Mouse (Mus musculus) hindbrain, postnatal 0 days (tissue): ENCODE results near the gene Ralb. TPM values are rescaled to one million over a fixed set of nuclear protein-coding genes. Genes with fewer than 3 reads are reported as not detected.

Experiments used
- ATAC-seq: fragments of 200-750 bp; cut with Nextera tagmentation; 2 replicates; pipeline ENCODE4 v1.8.0; 2017; ENCODE audit warnings: mild to moderate bottlenecking, moderate TSS enrichment, moderate library complexity
- DNase-seq: peaks from one replicate; pipeline ENCODE4 v3.0.0-alpha.2; 2015; ENCODE audit warnings: low spot score
- H3K27ac ChIP-seq: fragments of 300-500 bp; sonication (generic); 2 replicates; pipeline ENCODE4 v1.5.1; 2014; ENCODE audit warnings: mild to moderate bottlenecking
- H3K27me3 ChIP-seq: fragments of 300-500 bp; sonication (generic); 2 replicates; pipeline ENCODE4 v1.6.1; 2014; ENCODE audit warnings: low read length, mixed read lengths; ENCODE audit not compliant: insufficient read depth
- H3K36me3 ChIP-seq: fragments of 300-500 bp; sonication (generic); 2 replicates; pipeline ENCODE4 v1.6.1; 2014; ENCODE audit warnings: low read length, mixed read lengths; ENCODE audit not compliant: insufficient read depth
- H3K4me1 ChIP-seq: fragments of 300-500 bp; sonication (generic); 2 replicates; pipeline ENCODE4 v1.6.1; 2014; ENCODE audit warnings: antibody characterized with exemption, low read length, mixed read lengths; ENCODE audit not compliant: insufficient read depth
- H3K4me2 ChIP-seq: fragments of 300-500 bp; sonication (generic); 2 replicates; pipeline ENCODE4 v1.6.1; 2014; ENCODE audit warnings: low read depth, mild to moderate bottlenecking, low read length, moderate library complexity, mixed read lengths
- H3K4me3 ChIP-seq: fragments of 300-500 bp; sonication (generic); 2 replicates; pipeline ENCODE4 v1.5.1; 2014; ENCODE audit warnings: low read length
- H3K9ac ChIP-seq: fragments of 300-500 bp; sonication (generic); replicated peaks from 2 replicates; pipeline ENCODE4 v1.6.1; 2014; ENCODE audit warnings: mild to moderate bottlenecking, low read length, moderate library complexity, mixed read lengths
- H3K9me3 ChIP-seq: fragments of 300-500 bp; sonication (generic); 2 replicates; pipeline ENCODE4 v1.6.1; 2016; ENCODE audit warnings: low read length, mixed read lengths
- CTCF ChIP-seq: IDR thresholded peaks from 2 replicates; pipeline ENCODE4 v1.5.1; 2016; ENCODE audit warnings: antibody characterized with exemption, control low read depth, low read depth
- WGBS: fragments of 180-500 bp; shearing (Covaris S2); extraction: QIAGEN DNeasy Blood & Tissue Kit; methylation state at CpG from one replicate; pipeline ENCODE4 v1.1.7; 2014; 5-methylcytosine and 5-hydroxymethylcytosine counted together
- polyA plus RNA-seq: library from polyadenylated mRNA; unstranded; fragments of >200 nt; fragmentation: Nextera tagmentation; extraction: Ambion mirVana; gene quantifications from 2 replicates; pipeline ENCODE4 v1.2.1, GENCODE M21; 2015
- total RNA-seq: library from RNA; depleted of rRNA; stranded (reverse); fragments of >200 nt; gene quantifications from 2 replicates; pipeline ENCODE4 v1.2.3, GENCODE M21; 2014

Ralb gene
- total and polyA plus RNA-seq, 2 experiments from 2014 or later: 43.5 to 62.1 TPM

DNA sequence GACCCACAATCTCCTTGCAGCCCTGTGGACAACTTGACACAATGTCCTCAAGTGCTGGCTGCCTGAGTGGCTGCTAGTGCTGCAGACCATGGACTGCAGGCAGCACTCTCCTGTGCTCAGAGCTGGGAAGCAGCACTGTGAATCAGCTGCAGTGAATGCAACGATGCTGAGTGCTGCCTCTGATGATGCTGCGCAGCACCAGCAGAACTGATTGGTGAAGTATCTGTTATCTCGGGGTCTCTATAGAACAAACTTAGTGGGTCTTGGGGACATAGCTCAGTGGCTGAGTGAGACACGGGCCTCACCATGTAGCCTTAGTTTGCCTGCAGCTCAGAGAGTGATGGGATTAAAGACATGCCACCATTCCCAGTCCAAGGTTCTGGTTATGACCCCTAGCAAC is 41.1 kb upstream of the Ralb start:
- Histone ChIP-seq H3K9me3 (no peaks in the 10 kb centered on the region), H3K36me3 (peaks cover 7% of the 10 kb centered on the region; the same call in 1 of the 2 replicates), H3K4me2 (no peak overlapping the region), H3K27ac (no peak overlapping the region), H3K27me3 (no peaks in the 10 kb centered on the region), H3K4me1 (no peaks in the 10 kb centered on the region), H3K4me3 (no peak overlapping the region), H3K9ac (no peak overlapping the region)
- no peak for ATAC-seq
- 96% methylated on average over 4 of the region's 4 CpGs for WGBS
- DNase-seq: no peak
- TF ChIP-seq CTCF: no peak

DNA sequence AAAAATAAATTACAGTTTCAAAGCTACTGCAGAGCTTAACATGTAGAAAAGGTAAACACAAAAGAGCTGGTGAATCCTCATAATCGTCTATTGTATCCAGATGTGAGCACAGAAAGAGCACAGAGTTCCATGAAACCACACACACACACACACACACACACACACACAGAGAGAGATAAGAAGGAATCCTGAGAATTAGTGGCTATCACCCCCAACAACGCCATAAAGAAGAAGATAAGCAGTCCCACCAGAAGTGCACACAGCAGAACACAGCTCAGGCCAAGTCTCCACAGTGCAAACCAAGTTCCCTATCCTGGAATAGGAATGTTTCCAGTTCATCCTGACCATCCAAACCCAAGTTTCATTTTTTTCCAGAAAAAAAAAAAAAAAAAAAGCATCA is 40.6 kb upstream of the Ralb start:
- H3K4me3 ChIP-seq: no peak overlapping the region
- no peak overlapping the region for H3K27ac ChIP-seq
- peaks cover 7% of the 10 kb centered on the region; the same call in 1 of the 2 replicates for H3K36me3 ChIP-seq
- no peak overlapping the region for H3K4me2 ChIP-seq
- H3K9ac ChIP-seq: no peak overlapping the region
- H3K4me1 ChIP-seq: no peaks in the 10 kb centered on the region
- TF ChIP-seq CTCF: no peak
- WGBS: 92% methylated on average over 2 of the region's 2 CpGs
- ATAC-seq (no peak), DNase-seq (no peak)
- H3K9me3 ChIP-seq: no peaks in the 10 kb centered on the region
- no peaks in the 10 kb centered on the region for H3K27me3 ChIP-seq

DNA sequence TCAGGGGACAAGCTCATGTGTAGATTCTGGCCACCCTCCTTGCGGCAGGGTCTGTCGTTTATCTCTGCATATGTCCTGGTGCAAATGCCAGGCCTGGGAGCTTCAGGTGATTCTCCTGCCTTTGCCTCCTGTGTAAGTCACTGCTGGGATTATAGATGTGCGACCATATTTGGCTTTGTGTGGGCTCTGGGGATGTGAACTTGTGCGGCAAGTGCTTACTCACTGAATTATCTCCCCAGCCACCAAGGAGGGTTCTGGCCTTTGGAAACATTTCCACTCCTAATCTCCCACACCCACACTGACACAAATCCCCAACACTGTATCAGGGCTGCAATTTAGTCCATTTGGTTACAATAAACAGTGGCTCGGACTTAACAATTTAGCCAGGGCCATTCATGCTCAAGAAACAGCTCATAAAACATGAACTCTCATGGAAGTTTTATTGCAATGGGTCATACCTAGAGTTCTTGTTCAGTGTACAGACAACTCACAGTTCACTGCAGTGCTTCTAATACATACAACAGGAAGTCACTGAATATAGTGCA is 40.1 kb upstream of the Ralb start:
- WGBS: 93% methylated on average over 5 of the region's 5 CpGs

DNA sequence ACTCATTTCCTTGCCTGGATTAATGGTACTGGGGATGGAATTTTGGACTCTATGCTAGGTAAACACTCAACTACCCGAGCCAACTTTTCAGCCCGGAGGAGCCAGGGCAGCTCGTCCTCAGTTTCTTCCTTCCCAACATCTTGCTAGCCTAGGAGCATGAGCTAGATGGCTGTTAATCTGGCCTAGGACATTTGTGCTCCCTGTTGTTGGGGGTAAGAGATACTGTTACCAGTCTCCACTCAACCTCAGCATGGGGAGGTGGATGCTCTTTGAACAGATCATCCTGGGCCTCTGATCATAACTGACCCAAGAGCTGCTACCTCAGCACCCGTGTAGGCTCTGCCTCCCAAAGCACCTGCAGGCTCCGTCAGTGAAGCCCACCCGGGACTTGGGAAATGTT is 38.7 kb upstream of the Ralb start:
- no peak overlapping the region for H3K4me3 ChIP-seq
- H3K27me3 ChIP-seq: no peaks in the 10 kb centered on the region
- no peaks in the 10 kb centered on the region for H3K4me1 ChIP-seq
- ATAC-seq (no peak), DNase-seq (no peak)
- no peak overlapping the region for H3K4me2 ChIP-seq
- peaks cover 4% of the 10 kb centered on the region; the same call in 1 of the 2 replicates for H3K36me3 ChIP-seq
- H3K9ac ChIP-seq: no peak overlapping the region
- H3K27ac ChIP-seq: no peak overlapping the region
- H3K9me3 ChIP-seq: no peaks in the 10 kb centered on the region
- no peak for TF ChIP-seq CTCF
- 92% methylated on average over 6 of the region's 6 CpGs for WGBS

More for the DNA sequence above, 40.1 kb upstream of the Ralb start:
- no peak overlapping the region for H3K4me3 ChIP-seq
- DNase-seq (no peak), ATAC-seq (no peak)
- no peak overlapping the region for H3K27ac ChIP-seq
- H3K9ac ChIP-seq: no peak overlapping the region
- peaks cover 4% of the 10 kb centered on the region; the same call in 1 of the 2 replicates for H3K36me3 ChIP-seq
- no peaks in the 10 kb centered on the region for H3K27me3 ChIP-seq
- H3K4me2 ChIP-seq: no peak overlapping the region
- no peak for TF ChIP-seq CTCF
- H3K4me1 ChIP-seq: no peaks in the 10 kb centered on the region
- H3K9me3 ChIP-seq: no peaks in the 10 kb centered on the region

DNA sequence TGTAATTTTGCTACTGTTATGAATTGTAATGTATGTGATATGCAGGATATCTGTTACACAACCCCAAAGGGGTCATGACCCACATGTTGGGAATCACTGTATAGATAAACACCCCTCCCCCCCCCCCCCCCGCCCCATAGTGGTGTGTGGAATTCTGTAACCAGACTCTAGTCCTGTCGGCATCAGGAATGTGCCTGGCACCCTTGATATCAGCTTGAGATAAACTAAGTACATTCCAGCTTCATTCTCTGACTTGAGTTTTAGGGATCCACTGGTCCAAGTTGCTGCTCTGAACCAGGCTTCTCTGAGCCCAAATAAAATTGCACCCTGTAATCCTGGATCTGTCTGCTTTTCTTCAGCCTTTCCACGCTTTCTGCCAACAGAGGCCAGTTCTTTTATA is 37.0 kb upstream of the Ralb start:
- Histone ChIP-seq H3K4me3 (no peak overlapping the region), H3K36me3 (peaks cover 4% of the 10 kb centered on the region; the same call in 1 of the 2 replicates), H3K4me2 (no peak overlapping the region), H3K4me1 (no peaks in the 10 kb centered on the region), H3K27ac (no peak overlapping the region), H3K9ac (no peak overlapping the region), H3K9me3 (no peaks in the 10 kb centered on the region), H3K27me3 (no peaks in the 10 kb centered on the region)
- DNase-seq (no peak), ATAC-seq (no peak)
- WGBS: 90% methylated on average over 3 of the region's 3 CpGs
- no peak for TF ChIP-seq CTCF

DNA sequence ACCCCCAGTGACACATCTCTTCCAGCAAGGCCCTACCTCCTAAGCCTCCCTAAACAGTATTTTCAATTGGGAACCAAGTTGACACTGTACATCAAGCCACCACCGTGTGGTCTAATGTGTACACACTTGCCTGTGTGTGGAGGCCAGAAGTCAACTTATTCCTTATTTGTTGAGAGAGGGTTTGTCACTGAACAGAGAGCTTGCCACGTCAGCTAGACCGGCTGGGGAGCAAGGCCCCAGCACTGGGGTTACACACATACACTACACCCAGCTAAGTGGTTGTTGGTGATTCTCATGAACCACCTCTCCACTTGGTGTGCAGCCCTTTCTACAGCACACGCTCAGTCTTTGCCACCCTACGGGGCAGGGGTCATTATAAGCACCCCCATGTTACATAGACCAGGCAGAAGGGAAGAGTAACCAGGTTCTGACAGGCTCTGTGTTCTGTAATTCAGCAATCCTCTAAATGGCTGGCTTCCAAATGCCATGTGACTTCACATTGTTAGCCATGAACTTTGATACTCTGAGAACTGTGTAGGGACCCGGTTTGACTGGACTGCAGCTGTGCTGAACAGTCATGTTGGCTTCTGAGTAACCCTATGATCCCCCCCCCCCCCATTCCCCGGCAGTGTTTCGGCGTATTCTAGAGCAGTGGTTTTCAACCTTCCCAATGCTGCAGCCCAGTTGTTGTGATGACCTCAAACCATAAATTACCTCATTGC is 36.4 kb upstream of the Ralb start:
- 87% methylated on average over 9 of the region's 9 CpGs for WGBS
- DNase-seq: no peak
- H3K4me1 ChIP-seq: no peaks in the 10 kb centered on the region
- no peak overlapping the region for H3K9ac ChIP-seq
- TF ChIP-seq CTCF: no peak
- peaks cover 4% of the 10 kb centered on the region; the same call in 1 of the 2 replicates for H3K36me3 ChIP-seq
- H3K4me3 ChIP-seq: no peak overlapping the region
- H3K27me3 ChIP-seq: no peaks in the 10 kb centered on the region
- H3K27ac ChIP-seq: no peak overlapping the region
- no peaks in the 10 kb centered on the region for H3K9me3 ChIP-seq
- no peak overlapping the region for H3K4me2 ChIP-seq
- no peak for ATAC-seq

DNA sequence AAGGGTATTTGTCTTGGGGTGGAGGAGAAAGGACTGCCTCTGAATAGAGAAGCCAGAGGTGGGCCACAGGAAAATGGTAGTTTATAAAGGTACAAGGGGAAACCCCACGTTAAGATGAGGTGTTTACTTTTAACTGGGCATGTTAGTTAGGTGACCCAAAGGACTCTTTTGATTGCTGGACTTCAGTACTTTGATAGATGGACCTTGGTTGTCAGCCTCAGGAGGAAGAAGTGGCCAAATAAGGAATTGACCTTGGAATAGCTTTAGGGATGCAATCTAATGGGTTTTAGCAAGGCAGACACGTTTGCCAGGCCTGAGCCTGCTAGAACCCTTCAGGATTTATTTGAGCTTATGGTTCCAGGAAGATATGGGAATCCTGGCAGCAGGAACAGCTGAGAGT is 34.7 kb upstream of the Ralb start:
- H3K27ac ChIP-seq: no peak overlapping the region
- no peaks in the 10 kb centered on the region for H3K4me1 ChIP-seq
- peaks cover 4% of the 10 kb centered on the region; the same call in 1 of the 2 replicates for H3K36me3 ChIP-seq
- H3K27me3 ChIP-seq: no peaks in the 10 kb centered on the region
- no peak overlapping the region for H3K9ac ChIP-seq
- no peak for DNase-seq
- no peak for ATAC-seq
- H3K9me3 ChIP-seq: no peaks in the 10 kb centered on the region
- 81% methylated on average over 2 of the region's 2 CpGs for WGBS
- no peak overlapping the region for H3K4me3 ChIP-seq
- no peak for TF ChIP-seq CTCF
- H3K4me2 ChIP-seq: no peak overlapping the region
